Mouse (Mus musculus): ENCODE measurements around the gene Noxa1. TPM values are rescaled to one million over a fixed set of nuclear protein-coding genes. Genes with fewer than 3 reads are reported as not detected.

Noxa1 gene
- total and polyA plus RNA-seq, 3 experiments, result 5.0 to 6.4 (median 6.3) TPM

DNA sequence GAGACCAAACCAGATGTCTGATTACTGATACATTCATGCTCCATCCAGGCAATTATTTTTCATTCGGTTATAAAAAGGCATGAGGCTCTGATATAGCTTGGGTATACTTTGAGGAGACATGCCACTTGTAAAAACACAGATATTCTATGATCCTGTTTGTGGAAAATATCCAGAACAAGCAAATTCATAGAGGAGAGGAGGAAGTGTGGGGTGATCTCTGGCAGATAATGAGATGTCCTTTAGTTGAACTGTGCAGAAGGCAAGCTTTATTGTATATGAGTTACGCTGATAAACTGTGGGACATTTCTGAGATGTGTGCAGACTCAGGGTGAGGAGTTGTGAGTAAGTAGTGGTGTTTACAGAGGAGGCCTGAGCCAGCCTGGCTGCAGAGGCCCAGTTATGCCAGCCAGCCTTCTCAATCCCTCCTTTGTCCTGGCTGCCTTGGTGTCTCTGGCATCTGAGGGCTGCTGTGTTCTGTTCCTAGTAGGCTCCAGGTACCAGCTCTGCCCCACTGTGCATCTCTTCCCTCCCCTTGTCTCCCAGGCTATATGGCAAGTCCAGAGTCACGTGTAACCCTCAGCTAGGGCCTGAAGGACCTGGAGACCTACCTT lies 3.2 kb upstream of the Noxa1 start:
- DNase-seq (ENCODE audit: extremely low read depth), result no peak
- no peak overlapping the region for H3K27ac ChIP-seq (ENCODE audit: insufficient read depth, low read depth)
- peaks cover 0 to 6% of the 10 kb centered on the region in 2 experiments for H3K36me3 ChIP-seq (replicated peaks in 1 of 2; ENCODE audit: control insufficient read depth in 1 of 2, insufficient read depth in 1 of 2, low read length in 1 of 2)
- no peak overlapping the region for H3K4me2 ChIP-seq (ENCODE audit: insufficient read depth, low read depth, poor library complexity, severe bottlenecking)
- TF ChIP-seq RAD21 (IDR thresholded peaks at IDR 0.05; ENCODE audit: low read depth, low read length) (no peak), MAX (IDR thresholded peaks at IDR 0.05; ENCODE audit: low read length) (no peak), MYC (IDR thresholded peaks at IDR 0.05; ENCODE audit: low read depth, low read length) (no peak)
- H3K4me3 ChIP-seq (replicated peaks in 1 of 3; ENCODE audit: low read depth in 2 of 3, low read length in 2 of 3, poor library complexity in 1 of 3), result no peak overlapping the region
- dilution Hi-C loops (cut with MboI; ENCODE audit: extremely low pct_ligation_motif_present, extremely low pct_unique_long_range_greater_than_20kb, low sequenced_read_pairs), result no loop called here
- peaks cover 9 to 44% of the 10 kb centered on the region in 2 experiments for H3K4me1 ChIP-seq (ENCODE audit: control insufficient read depth in 1 of 2, insufficient read depth in 2 of 2)
- H3K27me3 ChIP-seq (replicated peaks), result no peaks in the 10 kb centered on the region
- H3K9me3 ChIP-seq (replicated peaks; ENCODE audit: low read length), result no peaks in the 10 kb centered on the region
- in situ Hi-C loops (cut with MboI; ENCODE audit: low pct_ligation_motif_present, low pct_unique_long_range_greater_than_20kb, low sequenced_read_pairs), result loop anchor here (5.0 kb wide), 1 partner anchor 64 kb away; no protein-coding TSS in a partner anchor
- no peak overlapping the region for H3K9ac ChIP-seq (ENCODE audit: insufficient read depth, low read depth)
- H3K79me2 ChIP-seq (replicated peaks; ENCODE audit: control insufficient read depth, extremely low read depth, insufficient read depth, poor library complexity, severe bottlenecking), result no peaks in the 10 kb centered on the region

DNA sequence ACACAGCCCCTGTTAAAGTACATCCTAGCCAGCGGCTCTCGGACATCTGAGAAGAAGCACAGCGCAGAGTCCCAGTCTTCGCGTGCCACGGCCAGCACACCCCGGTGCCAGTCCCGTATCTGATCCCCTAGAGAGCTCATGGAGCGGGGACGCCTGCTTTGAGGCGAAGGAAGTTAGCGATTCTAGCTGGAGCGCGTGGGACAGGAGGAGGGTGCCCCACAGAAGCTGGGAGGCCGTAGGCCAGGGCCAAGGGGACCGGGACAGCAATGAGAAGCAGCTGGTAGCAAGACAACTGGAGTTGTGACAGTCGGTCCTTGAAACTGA lies 202 bp downstream of the Noxa1 start:
- Histone ChIP-seq H3K4me3 (replicated peaks in 1 of 3; ENCODE audit: low read depth in 2 of 3, low read length in 2 of 3, poor library complexity in 1 of 3) (peak overlapping the region; percentile 54 to 68 (median 57)), H3K4me2 (ENCODE audit: insufficient read depth, low read depth, poor library complexity, severe bottlenecking) (peak overlapping the region; percentile 58), H3K79me2 (replicated peaks; ENCODE audit: control insufficient read depth, extremely low read depth, insufficient read depth, poor library complexity, severe bottlenecking) (no peaks in the 10 kb centered on the region), H3K36me3 (replicated peaks in 1 of 2; ENCODE audit: control insufficient read depth in 1 of 2, insufficient read depth in 1 of 2, low read length in 1 of 2) (peaks cover 0 to 18% of the 10 kb centered on the region in 2 experiments), H3K27ac (ENCODE audit: insufficient read depth, low read depth) (peak overlapping the region; percentile 8; the same call in 1 of the 2 replicates), H3K9me3 (replicated peaks; ENCODE audit: low read length) (no peaks in the 10 kb centered on the region), H3K9ac (ENCODE audit: insufficient read depth, low read depth) (peak overlapping the region; percentile 47), H3K4me1 (ENCODE audit: control insufficient read depth in 1 of 2, insufficient read depth in 2 of 2) (peaks cover 9 to 50% of the 10 kb centered on the region in 2 experiments), H3K27me3 (replicated peaks) (no peaks in the 10 kb centered on the region)
- dilution Hi-C loops (cut with MboI; ENCODE audit: extremely low pct_ligation_motif_present, extremely low pct_unique_long_range_greater_than_20kb, low sequenced_read_pairs), result no loop called here
- DNase-seq (ENCODE audit: extremely low read depth), result no peak
- TF ChIP-seq BHLHE40 (IDR thresholded peaks at IDR 0.05; ENCODE audit: low read depth, low read length) (no peak), MAX (IDR thresholded peaks at IDR 0.05; ENCODE audit: low read length) (no peak), USF2 (conservative IDR thresholded peaks at IDR 0.05; ENCODE audit: low read depth, low read length) (no peak), POLR2AphosphoS2 (IDR thresholded peaks at IDR 0.05; ENCODE audit: low read depth, low read length) (no peak), RCOR1 (conservative IDR thresholded peaks at IDR 0.05; ENCODE audit: low read depth, low read length) (no peak), PAX5 (IDR thresholded peaks at IDR 0.05; ENCODE audit: low read length) (no peak)
- in situ Hi-C loops (cut with MboI; ENCODE audit: low pct_ligation_motif_present, low pct_unique_long_range_greater_than_20kb, low sequenced_read_pairs), result loop anchor here (5.0 kb wide), 1 partner anchor 68 kb away; no protein-coding TSS in a partner anchor

DNA sequence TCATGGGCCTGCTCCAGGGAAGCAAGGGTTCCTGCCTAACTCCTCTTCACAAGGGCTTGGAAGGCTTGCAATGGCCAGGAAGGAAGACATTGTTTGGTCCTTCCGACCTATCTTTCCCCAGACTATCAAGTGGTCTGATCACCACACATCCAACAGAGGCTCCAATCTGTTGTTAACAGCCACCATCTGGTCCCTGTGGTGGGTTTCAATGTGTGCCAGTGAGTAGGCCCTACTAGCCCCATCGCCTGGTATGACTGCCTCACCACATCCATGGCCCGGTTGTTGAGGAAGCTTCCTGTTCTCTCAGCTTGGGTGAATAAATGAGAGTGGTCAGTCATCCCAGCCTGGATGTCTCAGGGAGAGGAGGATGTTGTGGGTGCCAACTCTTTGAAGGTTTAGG lies 6.3 kb downstream of the Noxa1 start:
- dilution Hi-C loops (cut with MboI; ENCODE audit: extremely low pct_ligation_motif_present, extremely low pct_unique_long_range_greater_than_20kb, low sequenced_read_pairs) (no loop called here), in situ Hi-C loops (cut with MboI; ENCODE audit: low pct_ligation_motif_present, low pct_unique_long_range_greater_than_20kb, low sequenced_read_pairs) (no loop called here)
- Histone ChIP-seq H3K27me3 (replicated peaks) (no peaks in the 10 kb centered on the region), H3K36me3 (replicated peaks in 1 of 2; ENCODE audit: control insufficient read depth in 1 of 2, insufficient read depth in 1 of 2, low read length in 1 of 2) (peaks cover 0 to 28% of the 10 kb centered on the region in 2 experiments), H3K79me2 (replicated peaks; ENCODE audit: control insufficient read depth, extremely low read depth, insufficient read depth, poor library complexity, severe bottlenecking) (no peaks in the 10 kb centered on the region), H3K27ac (ENCODE audit: insufficient read depth, low read depth) (no peak overlapping the region), H3K9me3 (replicated peaks; ENCODE audit: low read length) (no peaks in the 10 kb centered on the region), H3K4me1 (ENCODE audit: control insufficient read depth in 1 of 2, insufficient read depth in 2 of 2) (peaks cover 0 to 12% of the 10 kb centered on the region in 2 experiments; a peak in 1 of 4 replicates), H3K9ac (ENCODE audit: insufficient read depth, low read depth) (no peak overlapping the region), H3K4me2 (ENCODE audit: insufficient read depth, low read depth, poor library complexity, severe bottlenecking) (no peak overlapping the region), H3K4me3 (replicated peaks in 1 of 3; ENCODE audit: low read depth in 2 of 3, low read length in 2 of 3, poor library complexity in 1 of 3) (no peak overlapping the region)
- no peak for DNase-seq (ENCODE audit: extremely low read depth)
- TF ChIP-seq GABPA (IDR thresholded peaks at IDR 0.05; ENCODE audit: insufficient replicate concordance, low read depth, low read length) (no peak), USF2 (conservative IDR thresholded peaks at IDR 0.05; ENCODE audit: low read depth, low read length) (no peak), ZNF384 (IDR thresholded peaks at IDR 0.05; ENCODE audit: low read depth, low read length) (no peak), ZMIZ1 (IDR thresholded peaks at IDR 0.05; ENCODE audit: low read depth, low read length) (no peak), MEF2A (IDR thresholded peaks at IDR 0.05; ENCODE audit: borderline replicate concordance, low read depth, low read length) (no peak), UBTF (IDR thresholded peaks at IDR 0.05; ENCODE audit: low read depth, low read length) (no peak), ELF1 (IDR thresholded peaks at IDR 0.05; ENCODE audit: low read depth, low read length) (no peak), TCF12 (IDR thresholded peaks at IDR 0.05; ENCODE audit: low read depth, low read length) (no peak), E2F4 (IDR thresholded peaks at IDR 0.05; ENCODE audit: insufficient replicate concordance, low read depth, low read length) (no peak), BHLHE40 (IDR thresholded peaks at IDR 0.05; ENCODE audit: low read depth, low read length) (no peak), MAX (IDR thresholded peaks at IDR 0.05; ENCODE audit: low read length) (no peak), JUN (IDR thresholded peaks at IDR 0.05; ENCODE audit: insufficient read depth, low read depth, low read length) (no peak), JUND (conservative IDR thresholded peaks at IDR 0.05; ENCODE audit: low read depth, low read length) (no peak), ETS1 (conservative IDR thresholded peaks at IDR 0.05; ENCODE audit: low read depth, low read length) (no peak), TBP (conservative IDR thresholded peaks at IDR 0.05; ENCODE audit: low read depth, low read length) (no peak)

All from CH12.LX (cell line).